Mouse (Mus musculus) limb, embryonic 13.5 days (tissue): ENCODE results near the gene Tbk1. TPM values are rescaled to one million over a fixed set of nuclear protein-coding genes. Genes with fewer than 3 reads are reported as not detected.
A peak's percentile ranks its signal among the peaks of the same experiment; 100 is the strongest.

ENCODE experiments used
- ATAC-seq: fragments of 200-750 bp; cut with Nextera tagmentation; 2 replicates; pipeline ENCODE4 v1.8.0; 2017; ENCODE audit warnings: low read depth, moderate number of reproducible peaks, moderate TSS enrichment; ENCODE audit not compliant: low FRiP score
- H3K27ac ChIP-seq: fragments of 300-500 bp; sonication (generic); 2 replicates; pipeline ENCODE4 v1.5.1; 2015; ENCODE audit warnings: inconsistent platforms, mild to moderate bottlenecking, moderate library complexity
- H3K27me3 ChIP-seq: fragments of 300-500 bp; sonication (generic); 2 replicates; pipeline ENCODE4 v1.6.1; 2015; ENCODE audit warnings: mild to moderate bottlenecking, inconsistent platforms
- H3K36me3 ChIP-seq: fragments of 300-500 bp; sonication (generic); 2 replicates; pipeline ENCODE4 v1.6.1; 2015; ENCODE audit warnings: inconsistent platforms, mild to moderate bottlenecking, moderate library complexity
- H3K4me1 ChIP-seq: fragments of 300-500 bp; sonication (generic); 2 replicates; pipeline ENCODE4 v1.6.1; 2015; ENCODE audit warnings: inconsistent platforms
- H3K4me2 ChIP-seq: fragments of 300-500 bp; sonication (generic); replicated peaks from 2 replicates; pipeline ENCODE4 v1.6.1; 2015; ENCODE audit warnings: inconsistent platforms, mild to moderate bottlenecking, moderate library complexity
- H3K4me3 ChIP-seq: fragments of 300-500 bp; sonication (generic); 2 replicates; pipeline ENCODE4 v1.5.1; 2015; ENCODE audit warnings: moderate library complexity, mild to moderate bottlenecking, inconsistent platforms
- H3K9ac ChIP-seq: fragments of 300-500 bp; sonication (generic); 2 replicates; pipeline ENCODE4 v1.6.1; 2015; ENCODE audit warnings: mild to moderate bottlenecking, inconsistent platforms
- H3K9me3 ChIP-seq: fragments of 300-500 bp; sonication (generic); 2 replicates; pipeline ENCODE4 v1.6.1; 2016; ENCODE audit warnings: inconsistent platforms
- WGBS: fragments of 180-500 bp; shearing (Covaris S2); methylation state at CpG from one replicate; pipeline ENCODE4 v1.1.7; 2015; 5-methylcytosine and 5-hydroxymethylcytosine counted together
- polyA plus RNA-seq: library from polyadenylated mRNA; unstranded; fragments of >200 nt; fragmentation: Nextera tagmentation; extraction: Ambion mirVana; gene quantifications from 2 replicates; pipeline ENCODE4 v1.2.1, GENCODE M21; 2015

The Tbk1 gene
- polyA plus RNA-seq, 1 experiment from 2014 or later: 31.1 TPM

- Histone ChIP-seq H3K9ac (peak overlapping the region; percentile 90), H3K4me1 (peaks cover 12% of the 10 kb centered on the region), H3K27me3 (no peaks in the 10 kb centered on the region), H3K9me3 (no peaks in the 10 kb centered on the region), H3K36me3 (peaks cover 49% of the 10 kb centered on the region), H3K27ac (no peak overlapping the region), H3K4me3 (peak overlapping the region; percentile 89), H3K4me2 (peak overlapping the region; percentile 81)
- ATAC-seq: no peak
- WGBS: 83% methylated on average over 20 of the region's 20 CpGs
Observed at GRCm38 (mm10) chr10:121585056-121585790, 1.4 kb downstream of the Tbk1 start.

- Histone ChIP-seq H3K36me3 (peaks cover 46% of the 10 kb centered on the region), H3K9ac (no peak overlapping the region), H3K4me2 (no peak overlapping the region), H3K9me3 (no peaks in the 10 kb centered on the region), H3K4me3 (no peak overlapping the region), H3K4me1 (peaks cover 12% of the 10 kb centered on the region), H3K27ac (no peak overlapping the region), H3K27me3 (no peaks in the 10 kb centered on the region)
- ATAC-seq: no peak
- whole genome bisulfite sequencing: 96% methylated on average over 10 of the region's 10 CpGs
Observed at GRCm38 (mm10) chr10:121584033-121584432, 2.6 kb downstream of the Tbk1 start.

GRCm38 (mm10) chr10:121583016-121583415 lies 3.6 kb downstream of the Tbk1 start:
- WGBS: 92% methylated on average over 12 of the region's 12 CpGs
- no peak for ATAC-seq

GRCm38 (mm10) chr10:121582287-121582686 lies 4.3 kb downstream of the Tbk1 start:
- Histone ChIP-seq H3K9me3 (no peaks in the 10 kb centered on the region), H3K4me1 (peaks cover 12% of the 10 kb centered on the region), H3K27me3 (no peaks in the 10 kb centered on the region), H3K9ac (no peak overlapping the region), H3K4me2 (no peak overlapping the region), H3K36me3 (peaks cover 53% of the 10 kb centered on the region), H3K4me3 (no peak overlapping the region), H3K27ac (no peak overlapping the region)
- no peak for ATAC-seq
- WGBS: 95% methylated on average over 8 of the region's 8 CpGs

More at GRCm38 (mm10) chr10:121583016-121583415, 3.6 kb downstream of the Tbk1 start:
- no peak overlapping the region for H3K27ac ChIP-seq
- H3K36me3 ChIP-seq: peaks cover 46% of the 10 kb centered on the region
- no peak overlapping the region for H3K4me2 ChIP-seq
- H3K4me1 ChIP-seq: peaks cover 12% of the 10 kb centered on the region
- H3K4me3 ChIP-seq: no peak overlapping the region
- no peaks in the 10 kb centered on the region for H3K27me3 ChIP-seq
- no peaks in the 10 kb centered on the region for H3K9me3 ChIP-seq
- no peak overlapping the region for H3K9ac ChIP-seq

GRCm38 (mm10) chr10:121581405-121581804 lies 5.2 kb downstream of the Tbk1 start:
- H3K4me3 ChIP-seq: no peak overlapping the region

GRCm38 (mm10) chr10:121580381-121580780 lies 6.2 kb downstream of the Tbk1 start:
- H3K36me3 ChIP-seq: peaks cover 63% of the 10 kb centered on the region

More at GRCm38 (mm10) chr10:121581405-121581804, 5.2 kb downstream of the Tbk1 start:
- Histone ChIP-seq H3K27me3 (no peaks in the 10 kb centered on the region), H3K36me3 (peaks cover 54% of the 10 kb centered on the region), H3K27ac (no peak overlapping the region), H3K4me1 (peaks cover 12% of the 10 kb centered on the region), H3K4me2 (no peak overlapping the region), H3K9ac (no peak overlapping the region), H3K9me3 (no peaks in the 10 kb centered on the region)
- 87% methylated on average over 6 of the region's 6 CpGs for whole genome bisulfite sequencing
- ATAC-seq: no peak

GRCm38 (mm10) chr10:121576372-121576771 lies 10.2 kb downstream of the Tbk1 start:
- H3K4me3 ChIP-seq: no peak overlapping the region
- no peak overlapping the region for H3K4me2 ChIP-seq
- H3K4me1 ChIP-seq: no peaks in the 10 kb centered on the region
- H3K36me3 ChIP-seq: peaks cover 60% of the 10 kb centered on the region
- H3K9ac ChIP-seq: no peak overlapping the region
- 83% methylated on average over 9 of the region's 9 CpGs for WGBS
- no peak overlapping the region for H3K27ac ChIP-seq
- no peaks in the 10 kb centered on the region for H3K9me3 ChIP-seq
- H3K27me3 ChIP-seq: no peaks in the 10 kb centered on the region
- no peak for ATAC-seq

More at GRCm38 (mm10) chr10:121580381-121580780, 6.2 kb downstream of the Tbk1 start:
- H3K27me3 ChIP-seq: no peaks in the 10 kb centered on the region
- no peak for ATAC-seq
- H3K4me1 ChIP-seq: peaks cover 6% of the 10 kb centered on the region
- WGBS: 97% methylated on average over 5 of the region's 5 CpGs
- H3K27ac ChIP-seq: no peak overlapping the region
- no peaks in the 10 kb centered on the region for H3K9me3 ChIP-seq
- no peak overlapping the region for H3K9ac ChIP-seq
- no peak overlapping the region for H3K4me3 ChIP-seq
- no peak overlapping the region for H3K4me2 ChIP-seq

GRCm38 (mm10) chr10:121571511-121572147 lies 15.0 kb downstream of the Tbk1 start:
- Histone ChIP-seq H3K27me3 (no peaks in the 10 kb centered on the region), H3K9me3 (no peaks in the 10 kb centered on the region), H3K36me3 (peaks cover 68% of the 10 kb centered on the region), H3K9ac (no peak overlapping the region), H3K4me2 (no peak overlapping the region), H3K27ac (no peak overlapping the region), H3K4me1 (no peaks in the 10 kb centered on the region), H3K4me3 (no peak overlapping the region)
- ATAC-seq: no peak
- 96% methylated on average over 22 of the region's 22 CpGs for WGBS

- H3K9ac ChIP-seq: no peak overlapping the region
- H3K9me3 ChIP-seq: no peaks in the 10 kb centered on the region
- no peaks in the 10 kb centered on the region for H3K27me3 ChIP-seq
- WGBS: 94% methylated on average over 3 of the region's 3 CpGs
- H3K36me3 ChIP-seq: peaks cover 64% of the 10 kb centered on the region
- no peak overlapping the region for H3K4me2 ChIP-seq
- H3K4me1 ChIP-seq: no peaks in the 10 kb centered on the region
- no peak overlapping the region for H3K4me3 ChIP-seq
- H3K27ac ChIP-seq: no peak overlapping the region
- ATAC-seq: no peak
Observed at GRCm38 (mm10) chr10:121571031-121571430, 15.6 kb downstream of the Tbk1 start.

GRCm38 (mm10) chr10:121569796-121570195 lies 16.8 kb downstream of the Tbk1 start:
- WGBS: 77% methylated on average over 6 of the region's 6 CpGs
- Histone ChIP-seq H3K36me3 (peaks cover 65% of the 10 kb centered on the region), H3K27ac (no peak overlapping the region), H3K27me3 (no peaks in the 10 kb centered on the region), H3K4me3 (no peak overlapping the region), H3K9me3 (no peaks in the 10 kb centered on the region), H3K4me2 (no peak overlapping the region), H3K4me1 (no peaks in the 10 kb centered on the region), H3K9ac (no peak overlapping the region)
- ATAC-seq: no peak

- no peak overlapping the region for H3K27ac ChIP-seq
- H3K36me3 ChIP-seq: peaks cover 67% of the 10 kb centered on the region
- no peak overlapping the region for H3K4me3 ChIP-seq
- H3K9ac ChIP-seq: no peak overlapping the region
- no peaks in the 10 kb centered on the region for H3K9me3 ChIP-seq
- WGBS: 21% methylated on average over 23 of the region's 23 CpGs
- H3K4me1 ChIP-seq: no peaks in the 10 kb centered on the region
- ATAC-seq: peak; percentile 67
- no peaks in the 10 kb centered on the region for H3K27me3 ChIP-seq
- peak overlapping the region; percentile 7; the same call in 1 of the 2 replicates for H3K4me2 ChIP-seq
Observed at GRCm38 (mm10) chr10:121569001-121569589, 17.5 kb downstream of the Tbk1 start.

- Histone ChIP-seq H3K27me3 (no peaks in the 10 kb centered on the region), H3K4me2 (0 out of 2 replicates have a peak overlapping the region, but pooled peaks have one; percentile 7), H3K9me3 (no peaks in the 10 kb centered on the region), H3K27ac (no peak overlapping the region; the same call in 1 of the 2 replicates), H3K4me3 (no peak overlapping the region), H3K9ac (no peak overlapping the region), H3K4me1 (no peaks in the 10 kb centered on the region), H3K36me3 (peaks cover 71% of the 10 kb centered on the region)
- WGBS: 76% methylated on average over 7 of the region's 7 CpGs
- no peak for ATAC-seq
Observed at GRCm38 (mm10) chr10:121568534-121568933, 18.1 kb downstream of the Tbk1 start.
